Comparison of ENCODE assay signal across 29 mouse cellular contexts in the genomic region with DNA sequence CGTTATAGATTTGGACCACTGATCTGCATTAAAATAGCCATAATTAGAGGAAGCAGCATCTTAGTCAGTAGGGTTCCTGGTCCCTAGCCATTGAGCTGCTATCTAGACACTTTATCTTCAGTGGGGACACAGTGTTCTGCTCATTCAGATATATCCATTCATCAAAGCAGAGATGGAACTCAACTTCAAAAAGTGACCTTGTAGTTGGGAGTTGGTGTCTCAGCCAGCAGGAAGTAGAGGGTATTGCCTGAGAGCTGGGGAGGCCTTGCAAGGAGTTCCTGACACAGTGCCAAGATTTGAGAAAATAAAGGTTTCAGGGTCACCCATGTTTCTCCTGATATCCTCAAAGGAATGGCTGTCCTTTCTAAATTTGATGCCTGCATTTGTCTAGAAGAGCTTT.
DNase-seq lines count a peak whose midpoint lies in the region; ATAC-seq lines count a peak whose summit lies in the region.
"Had no signal": no experiment of that assay in that cellular context is flagged by ENCODE, and none has a peak within 500 bp of the region (broad histone marks: within the 10 kb centered on the region; RNA-seq: fewer than 3 reads in every experiment).

No protein-coding gene starts in this region.

- no peak overlapping the region for H3K4me2 ChIP-seq in liver, embryonic 11.5 days
- H3K4me2 ChIP-seq: embryonic facial prominence, embryonic 12.5 days; embryonic facial prominence, embryonic 15.5 days; heart, embryonic 12.5 days; heart, embryonic 15.5 days; hindbrain, embryonic 13.5 days had no signal

- no peaks in the 10 kb centered on the region for H3K9me3 ChIP-seq in liver, embryonic 11.5 days (ENCODE audit: control insufficient read depth, low read length)
- H3K9me3 ChIP-seq: embryonic facial prominence, embryonic 12.5 days; embryonic facial prominence, embryonic 15.5 days; G1E; heart, embryonic 12.5 days; heart, embryonic 15.5 days; hindbrain, embryonic 10.5 days; hindbrain, embryonic 13.5 days had no signal

- 84% methylated on average over 1 of the region's 1 CpGs for WGBS in liver, embryonic 11.5 days

- no peak for ATAC-seq in inflammation-experienced regulatory T-cells, adult 6 months
- ATAC-seq in liver, embryonic 11.5 days (replicated peaks; ENCODE audit: low FRiP score): no peak
- ATAC-seq: forebrain, embryonic 14.5 days; forebrain, postnatal 0 days; hindbrain, embryonic 16.5 days had no signal

- no peaks in the 10 kb centered on the region for H3K4me1 ChIP-seq in liver, embryonic 11.5 days (replicated peaks; ENCODE audit: control insufficient read depth, insufficient read depth, low read length)
- H3K4me1 ChIP-seq: embryonic facial prominence, embryonic 12.5 days; embryonic facial prominence, embryonic 15.5 days; heart, embryonic 12.5 days; heart, embryonic 15.5 days had no signal

- no peaks in the 10 kb centered on the region for H3K27me3 ChIP-seq in liver, embryonic 11.5 days (replicated peaks; ENCODE audit: control insufficient read depth, insufficient read depth, low read length)
- H3K27me3 ChIP-seq: CH12.LX; embryonic facial prominence, embryonic 12.5 days; embryonic facial prominence, embryonic 15.5 days; heart, embryonic 12.5 days; heart, embryonic 15.5 days; hindbrain, embryonic 13.5 days had no signal

- no peak overlapping the region for H3K27ac ChIP-seq in liver, embryonic 11.5 days (ENCODE audit: low read depth, low read length)
- H3K27ac ChIP-seq: embryonic facial prominence, embryonic 12.5 days; embryonic facial prominence, embryonic 15.5 days; heart, embryonic 15.5 days; hindbrain, embryonic 10.5 days; hindbrain, embryonic 13.5 days had no signal

- H3K9ac ChIP-seq in liver, embryonic 11.5 days (ENCODE audit: low read depth, low read length): no peak overlapping the region
- H3K9ac ChIP-seq: embryonic facial prominence, embryonic 12.5 days; embryonic facial prominence, embryonic 15.5 days; forebrain, postnatal 0 days; heart, embryonic 12.5 days; heart, embryonic 15.5 days; hindbrain, embryonic 13.5 days had no signal

- peak; percentile 59 for DNase-seq in adrenal gland, adult 2 months
- no peak for DNase-seq in adrenal gland, postnatal 25 days
- DNase-seq in testis, postnatal 14 days (ENCODE audit: low spot score): peak; percentile 76
- no peak for DNase-seq in testis, postnatal 10 days (ENCODE audit: low spot score)
- DNase-seq in adrenal gland, adult 8-10 months: peak; percentile 65
- DNase-seq in adrenal gland, postnatal 36 days: peak; percentile 34 to 55
- no peak for DNase-seq in liver, embryonic 11.5 days (ENCODE audit: low spot score)
- DNase-seq: B cell, adult 2 months; cerebellum, adult 11 months; cerebellum, adult 2 months; cerebellum, adult 9-11 months; cerebellum, postnatal 25 days; forebrain, postnatal 0 days; gastrocnemius, postnatal 25 days; heart, adult 18-20 months; heart, postnatal 10 days; heart, postnatal 36 days; kidney, adult 11 months had no signal

- no peaks in the 10 kb centered on the region for H3K36me3 ChIP-seq in liver, embryonic 11.5 days (ENCODE audit: control insufficient read depth, insufficient read depth, low read length)
- H3K36me3 ChIP-seq: embryonic facial prominence, embryonic 12.5 days; embryonic facial prominence, embryonic 15.5 days; G1E; heart, embryonic 12.5 days; heart, embryonic 15.5 days; hindbrain, embryonic 10.5 days; hindbrain, embryonic 13.5 days had no signal

- no peak overlapping the region for H3K4me3 ChIP-seq in liver, embryonic 11.5 days (ENCODE audit: low read depth, low read length)
- H3K4me3 ChIP-seq: embryonic facial prominence, embryonic 12.5 days; embryonic facial prominence, embryonic 15.5 days; heart, embryonic 12.5 days; heart, embryonic 15.5 days; hindbrain, embryonic 10.5 days; hindbrain, embryonic 13.5 days had no signal

Comparison
In these comparisons a context has a peak if more than half of its experiments do, and no peak if none do; other contexts are left out.
1. DNase-seq: peak in adrenal gland, adult 2 months (single experiment), testis, postnatal 14 days (single experiment), adrenal gland, adult 8-10 months (single experiment) and adrenal gland, postnatal 36 days (2 of 2); none in adrenal gland, postnatal 25 days (single experiment), testis, postnatal 10 days (single experiment) and liver, embryonic 11.5 days (single experiment).